Mouse (Mus musculus): ENCODE results near the gene Gtf3a.

Gene Gtf3a

DNA sequence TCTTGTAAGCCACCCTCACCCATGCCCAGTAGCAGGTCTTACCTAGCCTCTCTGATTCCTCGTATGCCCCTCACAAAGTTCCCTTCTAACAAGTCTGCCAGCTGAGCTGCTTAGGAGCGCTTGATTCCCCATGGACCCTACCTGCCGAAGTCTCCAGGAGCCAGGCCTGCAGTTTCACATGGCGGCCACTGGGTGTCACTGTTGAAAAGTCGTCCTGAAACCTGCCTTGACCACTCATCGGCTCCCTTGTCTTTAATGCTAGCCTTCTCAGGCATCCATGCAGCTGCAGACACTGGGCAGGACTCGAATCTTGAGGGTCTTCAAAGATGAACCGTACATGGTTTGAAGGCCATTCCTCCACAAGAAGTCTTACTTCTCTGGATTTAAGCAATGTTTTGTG lies 34.8 kb downstream of the Gtf3a start:
- peak; percentile 73 for DNase-seq (ENCODE audit: low read depth)

DNA sequence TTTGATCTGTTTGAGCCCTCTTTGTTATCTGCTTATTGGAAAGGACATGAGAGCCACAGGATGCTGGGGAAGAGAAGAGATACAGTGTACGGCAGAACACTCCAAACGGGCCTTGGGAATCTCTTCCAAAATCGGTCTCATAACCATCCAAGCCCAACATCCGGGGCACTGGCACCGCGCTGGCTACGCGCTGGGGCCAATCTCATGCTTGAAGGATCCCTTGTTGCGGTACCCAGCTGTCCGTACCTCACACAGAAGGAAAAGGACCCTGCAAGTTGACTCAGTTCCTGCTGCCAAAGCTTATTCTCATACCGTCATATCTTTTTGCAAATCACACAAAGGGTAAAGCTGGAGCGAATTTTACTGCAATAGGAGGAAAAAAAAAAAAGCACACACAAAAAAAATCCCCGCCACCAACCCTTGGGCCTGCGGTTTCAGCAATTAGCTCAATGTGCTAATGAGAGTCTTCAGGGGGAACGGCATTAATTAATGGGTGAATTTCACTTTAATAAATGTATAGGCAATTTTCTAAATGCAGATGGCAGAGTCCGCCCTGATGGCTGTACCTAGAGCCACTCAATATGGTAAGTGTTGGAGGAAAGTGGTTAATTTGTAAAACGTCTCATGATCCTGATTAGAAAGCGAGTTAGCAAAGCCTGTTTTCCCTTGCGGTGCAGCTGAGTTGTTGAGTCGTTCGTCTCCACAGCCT lies 37.4 kb downstream of the Gtf3a start:
- DNase-seq (ENCODE audit: low read depth): no peak

DNA sequence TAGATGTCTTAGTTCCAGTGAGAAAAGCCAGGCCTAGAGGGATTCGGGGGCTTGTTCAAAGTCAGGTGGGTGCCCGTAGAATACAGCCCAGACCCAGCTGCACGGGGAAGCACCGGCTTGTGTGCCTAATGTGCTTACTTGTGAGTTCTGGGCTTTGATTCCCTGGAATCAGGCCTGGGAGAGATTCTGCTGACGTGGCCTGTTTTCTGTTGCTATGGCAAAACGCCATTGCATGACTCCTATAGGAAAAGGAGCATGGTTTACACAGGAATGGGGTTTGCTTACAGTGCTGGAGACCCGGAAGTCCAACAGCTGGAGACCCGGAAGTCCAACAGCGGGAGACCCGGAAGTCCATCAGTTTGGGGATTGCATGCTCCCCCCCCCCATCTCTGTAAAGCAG lies 39.1 kb downstream of the Gtf3a start:
- DNase-seq (ENCODE audit: low read depth): no peak

DNA sequence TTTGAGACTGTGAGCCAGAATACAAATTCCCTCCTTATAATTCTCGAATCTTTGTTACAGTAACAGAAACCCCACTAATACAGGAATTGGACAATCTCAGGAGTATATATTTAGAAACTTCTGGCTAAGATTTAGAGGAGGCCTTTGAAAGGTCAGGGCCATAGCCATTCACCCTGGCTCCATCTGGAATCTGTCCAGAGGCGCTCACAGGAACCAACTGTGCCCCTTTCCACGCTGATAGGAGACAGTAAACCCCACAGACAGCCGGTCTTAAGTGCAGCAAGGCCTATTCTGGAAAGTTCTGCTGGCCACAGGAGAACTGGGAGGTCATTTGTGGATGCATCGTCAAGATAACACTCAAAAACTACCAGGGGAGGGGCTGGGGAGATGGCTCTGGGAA lies 40.6 kb downstream of the Gtf3a start:
- DNase-seq (ENCODE audit: low read depth): no peak

GRCm38 (mm10) chr5:146993509-146993908 lies 45.1 kb downstream of the Gtf3a start:
- DNase-seq (ENCODE audit: low read depth): no peak

DNA sequence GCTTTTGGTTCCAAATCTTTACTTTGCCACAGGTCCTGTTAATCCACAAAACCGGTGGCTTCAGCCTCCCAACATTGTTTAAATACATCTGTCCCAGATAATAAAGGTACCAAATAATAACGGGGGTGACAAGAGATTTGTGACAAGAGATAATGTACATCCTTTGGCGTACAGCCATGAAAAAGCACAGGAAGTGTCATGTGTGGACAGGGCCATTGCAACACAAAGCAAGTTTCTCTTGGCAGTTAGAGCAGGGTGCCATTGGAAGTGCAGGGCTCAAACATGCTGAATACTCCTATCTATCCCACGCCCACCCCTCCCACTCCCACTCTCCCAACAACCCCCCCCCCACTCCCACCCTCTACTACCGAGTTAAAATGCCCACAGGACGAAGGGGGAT lies 46.5 kb downstream of the Gtf3a start:
- no peak for DNase-seq (ENCODE audit: low read depth)

- DNase-seq (ENCODE audit: low read depth): no peak
Observed at GRCm38 (mm10) chr5:146996812-146997211, 48.4 kb downstream of the Gtf3a start.

DNA sequence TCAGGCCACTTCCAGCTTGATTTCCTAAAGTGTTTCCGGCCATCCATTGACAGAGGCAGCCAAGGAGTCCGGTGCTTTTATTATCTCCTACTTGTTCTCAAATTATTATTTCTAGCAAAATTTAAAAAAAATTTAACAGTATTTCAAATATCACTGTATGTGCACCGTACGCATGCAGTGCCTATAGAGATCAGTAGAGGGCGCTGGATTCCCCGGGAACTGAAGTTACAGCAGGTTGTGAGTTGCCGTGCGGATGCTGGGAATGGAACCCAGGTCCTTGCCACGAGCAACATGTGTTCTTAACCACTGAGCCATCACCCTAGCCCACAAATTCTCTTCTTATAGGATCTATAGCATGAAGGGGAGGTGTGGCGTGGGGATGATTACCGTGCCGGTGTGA lies 50.3 kb downstream of the Gtf3a start:
- no peak for DNase-seq (ENCODE audit: low read depth)

DNA sequence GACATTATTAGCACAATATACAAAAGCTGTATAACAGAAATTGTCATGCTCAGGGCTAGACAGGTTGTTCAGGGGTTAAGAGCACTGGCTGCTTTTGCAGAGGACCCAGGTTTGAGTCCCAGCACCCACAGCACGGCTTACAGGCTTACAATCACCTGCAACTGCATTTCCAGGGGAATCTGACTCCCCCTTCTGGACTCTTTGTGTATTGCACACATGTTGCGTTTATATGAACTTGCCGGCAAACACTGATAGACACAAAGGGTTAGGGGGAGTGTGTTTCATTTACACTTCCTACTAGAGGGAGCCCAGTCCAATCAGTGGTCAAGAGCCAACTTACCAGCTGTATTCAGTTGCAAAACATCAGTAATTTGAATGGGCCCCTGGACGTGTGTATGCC lies 52.9 kb downstream of the Gtf3a start:
- DNase-seq (ENCODE audit: low read depth): peak; percentile 29

DNA sequence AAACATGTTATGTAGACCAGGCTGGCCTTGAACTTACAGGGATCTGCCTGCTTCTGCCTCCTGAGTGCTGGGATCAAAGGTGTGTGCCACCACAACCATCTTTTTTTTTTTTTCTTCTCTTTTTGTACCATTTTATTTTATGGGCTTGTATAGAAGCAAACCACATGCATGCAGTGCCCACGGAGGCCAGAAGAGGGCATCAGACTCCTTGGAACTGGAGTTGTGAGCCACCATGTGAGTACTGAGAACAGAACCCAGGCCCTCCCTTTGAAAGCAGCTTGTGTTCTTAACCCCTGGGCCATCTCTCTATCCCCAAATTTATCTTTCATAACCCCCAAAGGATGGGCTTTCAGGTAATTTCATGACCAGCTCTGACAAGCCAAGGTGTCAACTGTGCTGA lies 54.8 kb downstream of the Gtf3a start:
- DNase-seq (ENCODE audit: low read depth): no peak

Data from induced T-regulatory cell, adult 2 months (primary cell).